ENCODE assay signal across 9 mouse cellular contexts in genomic region chr3:151716246-151716645, GRCm38 (mm10). TPM values are rescaled to one million over a fixed set of nuclear protein-coding genes. Genes with fewer than 3 reads are reported as not detected.
A peak's percentile ranks its signal among the peaks of the same experiment; 100 is the strongest.
DNase-seq lines count a peak whose midpoint lies in the region; ATAC-seq and TF ChIP-seq lines count a peak whose summit lies in the region.
"Had no signal": no experiment of that assay in that cellular context is flagged by ENCODE, and none has a peak within 500 bp of the region (broad histone marks: within the 10 kb centered on the region; RNA-seq: fewer than 3 reads in every experiment).

No protein-coding gene starts in this region.

- no peak overlapping the region for H3K4me3 ChIP-seq in ES-E14 (ENCODE audit: insufficient read depth in 1 of 2, low read depth in 1 of 2, low read length in 2 of 2, poor library complexity in 1 of 2, severe bottlenecking in 1 of 2)
- H3K4me3 ChIP-seq: embryonic facial prominence, embryonic 13.5 days had no signal

- ATAC-seq in megakaryocyte, adult 5-6 weeks (ENCODE audit: poor library complexity, severe bottlenecking): peak; percentile 35; the same call in 1 of the 2 replicates

- no peak overlapping the region for H3K27ac ChIP-seq in ES-E14 (ENCODE audit: insufficient read depth, low read depth, low read length, poor library complexity, severe bottlenecking)
- H3K27ac ChIP-seq: embryonic facial prominence, embryonic 13.5 days had no signal

- in situ Hi-C loops in ES-E14 (cut with MboI; ENCODE audit: low sequenced_read_pairs in 2 of 2, unreplicated experiment in 2 of 2): no loop called here

- H3K4me1 ChIP-seq in ES-E14 (ENCODE audit: control insufficient read depth in 2 of 2, insufficient read depth in 2 of 2, low read length in 2 of 2, poor library complexity in 1 of 2): no peaks in the 10 kb centered on the region
- H3K4me1 ChIP-seq: embryonic facial prominence, embryonic 13.5 days had no signal

- H3K36me3 ChIP-seq in ES-E14 (ENCODE audit: control insufficient read depth, insufficient read depth, low read length, poor library complexity, severe bottlenecking): no peaks in the 10 kb centered on the region
- H3K36me3 ChIP-seq: embryonic facial prominence, embryonic 13.5 days had no signal

- H3K9ac ChIP-seq in ES-E14 (ENCODE audit: insufficient read depth, low read depth, low read length, poor library complexity, severe bottlenecking): no peak overlapping the region
- H3K9ac ChIP-seq: embryonic facial prominence, embryonic 13.5 days had no signal

- no peaks in the 10 kb centered on the region for H3K9me3 ChIP-seq in ES-E14 (ENCODE audit: control insufficient read depth, insufficient read depth, low read depth, low read length)
- H3K9me3 ChIP-seq: embryonic facial prominence, embryonic 13.5 days had no signal

- peak; percentile 22 to 44 for DNase-seq in kidney, adult 8-10 months
- DNase-seq in kidney, postnatal 4 days: no peak
- peak; percentile 11 for DNase-seq in ES-E14 (ENCODE audit: low read depth, low spot score)
- DNase-seq in brain, adult 2 months (ENCODE audit: low read depth, low spot score): peak; percentile 75
- DNase-seq in frontal cortex, postnatal 36 days (ENCODE audit: low spot score in 2 of 2): peak; percentile 5 to 35
- DNase-seq in thymus, postnatal 14 days: no peak
- no peak for DNase-seq in gastrocnemius, adult 8-10 months (ENCODE audit: low spot score in 2 of 2)

TF ChIP-seq in ES-E14, 5 proteins besides CTCF, POLR2A, EP300 and RAD21:
- TF ChIP-seq ZNF384 (IDR thresholded peaks at IDR 0.05; ENCODE audit: low read depth, low read length) (no peak), ZC3H11A (IDR thresholded peaks at IDR 0.05; ENCODE audit: borderline replicate concordance, low read depth, low read length) (no peak), HCFC1 (IDR thresholded peaks at IDR 0.05; ENCODE audit: borderline replicate concordance, insufficient read depth, low read length) (no peak), MAFK (IDR thresholded peaks at IDR 0.05; ENCODE audit: insufficient read depth, low read depth, low read length) (no peak), CHD2 (IDR thresholded peaks at IDR 0.05; ENCODE audit: low read depth, low read length) (no peak)

RNA-seq across cellular contexts. Expression of gene Ifi44, which starts 33.5 kb away (rescaled TPM):
- not detected in 2 replicates for total RNA-seq in ES-E14 (2012; rRNA removed)
- total RNA-seq in megakaryocyte, adult 5-6 weeks (2015): 0.38 and 1.4 TPM in 2 replicates
- total RNA-seq in megakaryocyte, adult 5-6 weeks (2017): 1.8 and 4.5 TPM in 2 replicates
- not detected for total RNA-seq in gastrocnemius, adult 8-10 months (2022)

RNA-seq across cellular contexts. Expression of gene Ifi44l, which starts 46.4 kb away (rescaled TPM):
- not detected in 2 replicates for total RNA-seq in ES-E14 (2012; rRNA removed)
- total RNA-seq in megakaryocyte, adult 5-6 weeks (2015): not detected in 2 replicates
- not detected in 2 replicates for total RNA-seq in megakaryocyte, adult 5-6 weeks (2017)
- not detected for total RNA-seq in gastrocnemius, adult 8-10 months (2022)

Comparison
In these comparisons a context has a peak if more than half of its experiments do, and no peak if none do; other contexts are left out.
1. DNase-seq: peak in kidney, adult 8-10 months (2 of 2), ES-E14 (single experiment), brain, adult 2 months (single experiment) and frontal cortex, postnatal 36 days (2 of 2); none in kidney, postnatal 4 days (0 of 2), thymus, postnatal 14 days (single experiment) and gastrocnemius, adult 8-10 months (0 of 2).